Comparison of ENCODE assay signal across 13 mouse cellular contexts in the genomic region with DNA sequence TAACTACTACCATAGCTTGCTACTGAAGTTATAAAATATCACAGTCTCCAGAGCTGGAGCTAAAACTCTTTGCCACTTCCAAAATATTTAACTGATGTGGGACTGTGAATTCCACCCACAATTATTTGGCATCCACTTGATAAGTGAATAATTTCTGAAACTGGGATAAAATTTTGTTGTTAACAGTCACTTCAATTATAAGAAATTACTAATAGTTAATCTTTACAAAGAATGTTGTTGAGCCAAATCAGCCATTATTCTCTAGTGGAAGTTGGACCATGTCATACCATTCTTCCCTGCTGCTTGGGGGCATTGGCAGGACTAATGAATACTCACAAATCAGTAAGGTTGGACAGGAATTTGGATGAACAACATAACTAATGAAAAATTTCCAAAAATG.
DNase-seq lines count a peak whose midpoint lies in the region.
"Had no signal": no experiment of that assay in that cellular context is flagged by ENCODE, and none has a peak within 500 bp of the region (broad histone marks: within the 10 kb centered on the region; RNA-seq: fewer than 3 reads in every experiment).

No protein-coding gene starts in this region.

- DNase-seq in Muller cell, postnatal 12 days (ENCODE audit: inconsistent ontology term): peak; percentile 90
- DNase-seq in lung, adult 18-20 months: no peak
- DNase-seq: adrenal gland, adult 2 months; adrenal gland, adult 8-10 months; adrenal gland, postnatal 10 days; adrenal gland, postnatal 14 days; adrenal gland, postnatal 25 days; adrenal gland, postnatal 36 days; B cell, adult 2 months; cerebellum, adult 11 months; cerebellum, adult 11-12 months; cerebellum, adult 18-20 months; cerebellum, adult 8-10 months had no signal
